Mouse (Mus musculus) right cerebral cortex, postnatal 25 days (tissue): ENCODE measurements around the gene Cdc34b.
A peak's percentile ranks its signal among the peaks of the same experiment; 100 is the strongest.
"Not testable (repeated sequence)": the region's sequence is repeated elsewhere in the genome, so short reads cannot be mapped to it uniquely, and the experiment has no call there.

Experiments used
- DNase-seq: peaks from one replicate; pipeline ENCODE4 v3.0.0; 2022

Cdc34b gene

DNA sequence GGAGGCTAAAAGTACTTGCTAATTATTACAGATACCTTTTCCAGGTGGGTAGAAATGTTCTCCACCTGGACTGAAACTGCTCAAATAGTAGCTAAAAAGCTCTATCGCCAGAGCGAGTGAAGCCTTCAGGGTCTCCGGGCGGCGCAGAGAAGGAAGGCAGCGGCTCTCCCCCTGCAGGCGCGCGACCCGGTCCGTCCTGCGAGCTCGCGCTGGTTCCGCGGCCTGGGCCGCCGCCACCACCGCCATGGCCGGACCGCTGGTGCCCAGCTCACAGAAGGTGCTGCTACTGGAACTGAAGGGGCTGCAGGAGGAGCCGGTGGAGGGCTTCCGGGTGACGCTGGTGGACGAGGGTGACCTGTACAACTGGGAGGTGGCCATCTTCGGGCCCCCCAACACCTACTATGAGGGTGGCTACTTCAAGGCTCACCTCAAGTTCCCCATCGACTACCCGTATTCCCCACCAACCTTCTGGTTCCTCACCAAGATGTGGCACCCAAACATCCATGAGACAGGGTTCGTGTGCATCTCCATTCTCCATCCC, at the start of gene Cdc34b:
Cdc34b (plus strand) TSS at position 51 of the 541 bp plus-strand sequence.
- no peak for DNase-seq

DNA sequence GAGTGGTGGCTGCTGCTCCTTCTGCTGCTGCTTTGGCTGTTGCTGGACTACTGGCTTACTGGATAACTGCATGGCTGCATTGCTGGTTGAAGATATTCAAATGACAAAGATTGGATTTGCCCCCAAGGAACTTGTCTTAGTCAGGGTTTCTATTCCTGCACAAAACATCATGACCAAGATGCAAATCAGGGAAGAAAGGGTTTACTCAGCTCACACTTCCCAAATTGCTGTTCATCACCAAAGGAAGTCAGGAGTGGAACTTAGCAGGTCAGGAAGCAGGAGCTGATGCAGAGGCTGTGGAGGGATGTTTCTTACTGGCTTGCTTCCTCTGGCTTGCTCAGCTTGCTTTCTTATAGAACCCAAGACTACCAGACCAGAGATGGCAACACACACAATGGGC, 49.1 kb upstream of the Cdc34b start:
- not testable (repeated sequence) for DNase-seq

DNA sequence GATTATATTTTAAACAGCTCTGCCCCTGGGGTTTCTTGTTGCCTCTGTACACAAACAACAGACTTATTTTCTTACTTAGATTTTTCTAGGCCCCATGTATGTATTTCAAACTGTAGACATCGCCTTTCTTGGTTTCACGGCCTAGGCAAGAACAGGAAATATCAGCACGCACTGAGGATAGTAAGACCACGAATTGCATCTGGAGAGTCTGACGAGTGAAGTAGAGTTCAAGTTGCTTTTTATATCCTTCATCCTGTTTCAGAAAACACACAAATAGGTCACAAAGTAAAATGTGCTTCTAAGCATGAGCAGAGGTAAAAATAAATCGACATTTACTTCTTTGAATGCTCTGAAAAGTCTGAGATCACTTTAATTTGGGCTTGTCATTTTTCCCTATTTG, 46.1 kb upstream of the Cdc34b start:
- no peak for DNase-seq

DNA sequence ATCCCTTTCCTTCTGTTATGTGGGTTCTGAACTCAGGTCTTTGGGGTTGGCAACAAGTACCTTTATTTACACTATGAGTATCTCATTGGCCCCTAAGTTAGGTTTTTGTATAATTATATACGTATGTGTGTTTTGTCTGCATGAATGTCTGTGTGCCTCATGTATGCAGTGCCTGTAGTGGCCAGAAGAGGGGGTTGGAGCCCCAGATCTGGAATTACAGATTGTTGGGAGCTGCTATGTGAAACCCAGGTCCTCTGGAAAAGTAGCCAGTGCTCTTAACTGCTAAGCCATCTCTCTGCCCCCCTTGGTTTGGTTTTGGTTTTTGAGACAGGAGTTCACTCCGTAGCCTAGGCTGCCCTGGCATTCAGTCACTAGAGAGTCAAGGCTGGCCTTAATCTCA, 44.4 kb upstream of the Cdc34b start:
- no peak for DNase-seq

DNA sequence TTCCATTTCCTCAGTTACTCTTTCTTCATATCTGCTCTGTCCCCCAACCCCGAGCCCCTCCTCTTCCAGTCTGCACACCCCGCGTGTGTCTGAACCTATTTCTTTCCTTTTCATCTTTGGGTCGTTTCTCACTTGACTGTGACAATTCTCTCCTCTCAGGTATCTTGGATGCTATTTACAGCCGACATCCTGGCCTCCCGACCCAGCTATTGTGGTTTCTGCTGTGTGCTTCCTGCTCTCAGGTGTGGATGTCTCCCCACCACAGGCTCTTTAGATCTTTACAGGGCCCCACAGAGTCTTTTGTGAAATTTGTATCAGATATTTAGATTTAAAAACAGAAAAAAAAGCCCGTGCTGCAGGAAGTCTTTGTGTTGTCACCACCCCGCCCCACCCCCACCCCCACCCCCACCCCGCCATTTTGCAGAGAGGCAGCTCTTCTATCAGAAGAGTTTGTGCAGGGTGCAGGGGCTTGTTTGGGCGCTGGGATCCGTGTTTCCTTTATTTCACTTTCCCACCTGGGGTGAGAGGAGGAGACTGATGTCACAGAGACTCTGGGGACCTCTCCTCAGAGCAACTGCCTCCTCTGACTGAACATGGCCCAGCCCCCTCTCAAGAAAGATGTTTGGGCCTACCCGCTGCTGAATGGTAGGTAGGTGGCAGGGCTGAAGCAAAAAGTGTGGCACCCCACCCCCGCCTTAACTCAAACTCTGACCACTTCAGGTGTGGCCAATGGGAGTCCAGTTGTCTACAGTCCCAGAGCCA, 43.7 kb upstream of the Cdc34b start:
- no peak for DNase-seq

DNA sequence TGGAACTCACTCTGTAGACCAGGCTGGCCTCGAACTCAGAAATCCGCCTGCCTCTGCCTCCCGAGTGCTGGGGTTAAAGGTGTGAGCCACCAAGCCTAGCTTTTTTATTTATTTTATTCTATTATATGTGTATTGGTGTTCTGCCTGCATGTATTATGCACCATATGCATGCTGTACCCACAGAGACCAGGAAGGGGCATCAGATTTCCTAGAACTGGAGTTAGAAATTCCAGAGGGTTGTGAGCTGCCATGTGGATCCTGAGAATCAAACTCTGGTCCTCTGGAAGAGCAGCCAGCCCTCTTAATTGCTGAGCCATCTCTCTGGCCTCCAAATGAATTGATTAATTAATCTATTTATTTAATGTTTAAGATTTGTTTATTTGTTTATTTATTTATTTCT, 42.2 kb upstream of the Cdc34b start:
- no peak for DNase-seq

DNA sequence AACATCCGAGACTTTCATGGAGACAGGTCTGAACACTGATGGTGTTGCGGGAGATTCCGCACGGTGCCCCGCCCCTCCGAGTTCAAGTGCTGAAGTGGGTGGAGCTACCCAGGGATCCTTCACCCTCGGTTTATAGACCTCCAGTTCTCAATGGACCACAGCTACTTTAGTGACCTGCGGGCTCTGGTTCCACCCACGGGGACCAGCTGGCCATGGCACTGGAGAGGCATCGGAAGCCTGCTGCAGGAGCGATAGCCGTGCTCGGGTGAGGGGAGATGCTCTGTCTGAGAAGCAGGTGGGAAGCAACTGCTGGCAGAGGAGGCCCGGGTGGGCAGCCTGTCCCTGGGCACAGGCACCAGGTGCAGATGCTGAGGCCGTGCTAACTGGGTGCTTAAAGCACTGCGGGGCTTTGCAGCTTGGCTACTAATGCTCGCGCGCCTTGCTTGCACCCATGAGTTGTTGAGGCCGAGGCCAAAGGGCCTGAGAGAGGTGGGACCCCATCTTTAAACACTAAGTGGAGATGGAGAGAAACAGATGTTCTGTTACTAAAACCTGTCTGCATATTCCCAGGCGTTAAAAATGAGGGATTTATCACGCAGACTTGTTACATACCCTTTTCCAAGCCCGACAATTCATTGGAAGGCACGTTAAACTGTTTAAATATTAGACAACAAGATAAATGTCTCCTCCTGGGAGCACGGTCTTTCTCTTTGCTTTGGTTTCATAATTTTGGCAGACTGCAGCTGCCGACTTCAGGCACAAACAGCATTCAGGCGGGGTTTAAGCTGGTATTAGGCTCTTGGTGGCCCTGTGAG, 40.0 kb upstream of the Cdc34b start:
- DNase-seq = no peak

DNA sequence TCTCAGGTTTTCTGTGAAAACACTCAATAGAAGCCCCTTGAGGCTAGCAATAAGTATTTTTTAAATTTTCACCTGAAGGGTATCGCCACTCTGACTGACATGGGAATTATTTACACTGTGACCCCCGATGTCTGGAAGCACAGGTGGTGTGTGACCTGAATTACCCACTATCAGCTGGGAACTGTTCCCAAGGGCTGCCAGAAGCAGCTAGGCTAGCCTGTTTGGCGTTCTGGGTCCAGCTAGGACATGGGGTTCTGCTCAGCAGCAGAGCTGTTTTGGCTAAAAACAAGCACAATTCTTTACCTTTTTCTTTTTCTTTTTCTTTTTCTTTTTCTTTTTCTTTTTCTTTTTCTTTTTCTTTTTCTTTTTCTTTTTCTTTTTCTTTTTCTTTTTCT, 39.4 kb upstream of the Cdc34b start:
- DNase-seq = no peak

DNA sequence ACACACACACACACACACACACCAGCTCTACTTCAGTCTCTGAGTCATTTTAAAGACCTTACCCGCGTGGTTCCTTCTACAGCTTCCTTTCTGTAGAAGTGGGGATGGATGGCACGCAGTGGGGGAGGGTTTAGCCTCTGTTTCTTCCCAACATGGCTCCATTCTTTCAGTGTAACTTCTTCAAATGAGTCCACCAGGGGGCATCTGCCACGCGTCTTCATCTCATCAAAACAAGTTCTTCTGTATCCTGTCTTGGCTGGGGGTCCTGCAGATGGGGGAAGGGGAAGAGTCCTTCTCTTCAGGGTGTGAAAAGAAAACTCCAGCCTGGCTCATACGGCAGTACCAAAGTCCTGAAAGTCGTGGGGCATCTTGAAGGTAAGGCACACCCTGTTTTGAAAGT, 37.6 kb upstream of the Cdc34b start:
- no peak for DNase-seq

DNA sequence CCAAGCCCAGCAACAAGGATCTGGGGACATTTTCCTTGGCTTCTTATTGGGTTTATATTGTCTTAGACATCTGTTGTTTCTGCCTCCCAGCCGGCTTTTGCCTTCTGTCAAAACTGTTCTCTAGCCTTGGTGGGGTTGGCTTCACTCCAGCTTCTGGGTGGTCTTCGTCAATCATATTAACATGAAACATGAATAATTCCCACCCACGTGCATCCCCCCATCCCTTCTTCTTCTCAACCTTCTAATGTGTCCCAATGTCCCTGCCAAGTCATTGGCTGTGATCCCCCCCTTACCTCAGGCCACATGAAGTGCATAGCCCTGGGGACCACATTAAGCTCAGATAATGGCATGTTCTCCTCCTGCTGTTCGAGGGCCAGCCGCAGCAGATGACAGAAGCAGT, 37.1 kb upstream of the Cdc34b start, which contains the start of gene Gm11541:
Gm11541 (minus strand) TSS at position 28 of the 400 bp plus-strand sequence.
- no peak for DNase-seq

DNA sequence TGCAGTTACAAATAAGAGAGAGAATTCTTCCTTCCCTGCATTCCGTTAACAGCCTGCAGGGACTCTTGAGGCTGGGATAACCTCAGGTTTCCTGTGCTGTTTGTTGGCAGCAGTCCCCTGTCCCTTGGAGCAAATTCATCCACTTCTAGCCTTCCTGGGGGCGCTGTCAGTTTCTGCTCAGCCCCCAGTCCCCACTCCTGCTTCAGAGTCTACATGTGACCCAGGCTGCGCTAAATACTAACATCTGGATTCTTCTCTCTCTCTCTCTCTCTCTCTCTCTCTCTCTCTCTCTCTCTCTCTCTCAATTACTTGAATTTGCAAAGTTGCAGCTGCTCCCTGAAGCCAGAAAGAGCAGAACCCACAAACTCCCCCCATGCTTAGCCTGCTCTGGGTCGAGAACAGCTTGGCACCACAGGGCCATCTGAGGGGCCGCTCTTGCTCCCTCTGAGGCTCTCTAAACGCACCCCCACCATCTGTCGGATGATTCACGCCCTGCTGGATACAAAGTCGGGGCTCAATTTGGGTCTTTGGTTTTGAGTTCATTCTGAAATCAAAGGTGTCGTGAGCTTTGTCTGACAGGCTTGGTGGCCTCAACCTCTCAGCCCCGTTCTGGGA, 28.2 kb upstream of the Cdc34b start:
- no peak for DNase-seq

DNA sequence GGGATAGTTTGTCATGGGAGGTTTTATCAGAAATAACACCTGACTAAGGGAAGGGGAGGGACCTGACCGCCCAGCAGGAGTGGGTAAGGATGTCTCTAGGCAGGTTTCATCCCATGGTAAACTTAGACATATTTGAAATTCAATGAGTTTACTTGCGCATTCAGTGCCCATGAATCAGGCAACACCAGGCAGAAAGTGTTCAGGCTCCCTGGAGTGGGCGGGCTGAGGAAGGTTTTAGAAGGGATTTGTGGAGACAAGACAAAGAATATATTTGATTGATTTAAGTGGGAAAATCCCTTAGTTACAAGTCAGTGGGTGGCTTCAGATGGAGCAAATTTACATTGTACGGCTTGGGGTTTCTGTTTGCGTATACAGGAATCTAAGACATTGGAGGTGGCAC, 26.0 kb upstream of the Cdc34b start:
- DNase-seq = peak; percentile 20

DNA sequence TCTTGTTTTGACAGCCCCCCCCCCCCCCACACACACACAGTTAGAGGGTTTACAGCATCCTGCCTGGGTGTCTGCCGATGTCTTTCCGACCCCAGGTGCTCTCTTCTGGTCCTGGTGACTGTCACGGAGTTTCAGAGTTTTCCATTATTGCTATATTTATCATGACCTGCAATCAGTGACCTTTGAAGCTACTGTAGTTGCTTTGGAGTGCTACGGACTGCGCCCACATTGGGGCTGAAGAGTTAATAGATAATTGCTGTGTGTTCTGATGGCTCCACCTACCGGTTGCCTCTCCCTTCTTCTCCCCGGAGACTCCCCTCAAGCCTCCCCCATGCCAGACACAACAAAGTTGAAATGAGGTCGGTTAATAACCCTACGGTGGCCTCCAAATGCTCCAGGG, 24.8 kb upstream of the Cdc34b start:
- DNase-seq = no peak

DNA sequence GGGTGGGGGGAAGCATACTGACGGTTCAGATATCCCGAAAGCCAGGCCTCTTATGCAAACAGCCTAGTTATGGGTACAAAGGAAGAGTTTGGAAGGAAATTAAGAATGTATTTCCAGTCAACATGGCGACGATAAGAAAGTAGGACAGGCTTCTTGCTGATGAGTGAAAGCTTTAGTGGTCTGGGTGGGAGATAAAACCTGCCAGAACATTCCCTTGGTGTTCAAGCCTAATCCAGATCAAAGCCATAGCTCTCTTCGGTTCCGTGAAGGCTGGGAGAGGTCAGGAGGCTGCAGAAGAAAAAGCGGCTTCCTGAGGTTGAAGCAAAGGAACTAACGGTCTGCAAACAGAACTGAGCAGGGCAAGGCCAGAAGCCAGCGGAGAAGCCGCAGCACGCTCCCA, 24.3 kb upstream of the Cdc34b start:
- DNase-seq = no peak

DNA sequence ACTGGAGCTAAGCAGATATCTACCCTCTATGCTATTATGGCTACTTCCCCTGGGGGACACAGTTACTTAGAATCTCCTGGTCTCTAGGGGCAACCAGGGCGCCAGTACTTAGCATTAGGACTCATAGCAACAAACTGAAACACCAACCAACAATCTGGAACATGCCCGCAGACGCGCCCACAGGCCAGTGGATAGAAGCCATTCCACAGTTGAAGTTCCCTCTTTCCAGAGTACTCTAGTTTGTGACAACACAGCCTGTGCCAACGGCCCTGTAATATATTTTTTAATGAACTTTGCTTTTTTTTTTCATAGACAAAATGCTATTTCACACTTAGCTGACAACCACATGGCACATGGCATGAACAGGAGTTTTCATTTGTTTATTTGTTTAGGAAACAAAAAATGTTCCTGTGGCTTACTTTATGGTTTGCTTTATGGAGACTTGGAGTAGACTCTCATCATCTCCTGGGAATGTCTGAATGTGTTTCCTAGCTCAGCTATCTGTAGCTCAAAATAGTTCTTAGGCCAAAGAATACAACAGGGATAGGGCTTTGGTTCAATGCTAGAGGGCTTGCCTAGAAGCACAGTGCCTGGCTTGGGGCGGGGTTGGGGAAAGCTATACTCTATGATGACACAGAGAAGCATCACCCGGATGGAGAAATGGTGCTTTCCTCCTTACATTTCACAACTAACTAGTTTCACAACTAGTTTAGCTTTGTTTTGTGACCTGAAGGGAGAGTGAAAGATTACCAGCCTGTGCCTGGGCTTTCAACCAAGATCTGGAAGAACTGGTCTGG, 23.3 kb upstream of the Cdc34b start:
- DNase-seq = no peak

DNA sequence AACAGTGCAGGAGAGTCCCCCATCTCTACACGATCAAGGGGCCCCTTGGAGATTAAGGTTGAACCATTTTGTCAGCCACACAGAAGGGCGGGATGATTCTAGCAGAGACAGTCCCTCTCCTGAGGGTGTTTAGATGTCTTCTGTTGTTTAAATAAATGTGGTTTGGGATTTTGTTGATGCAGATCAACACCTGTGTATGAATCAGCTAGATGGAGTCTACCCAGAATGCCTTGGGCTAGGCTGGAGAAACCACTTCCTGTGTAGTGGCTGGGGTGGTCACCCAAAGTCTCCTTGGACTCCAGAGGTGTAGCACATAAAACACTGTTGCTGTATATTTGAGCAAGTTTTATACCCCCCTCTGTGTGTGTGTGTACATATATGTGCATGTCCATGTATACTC, 22.4 kb upstream of the Cdc34b start:
- no peak for DNase-seq

DNA sequence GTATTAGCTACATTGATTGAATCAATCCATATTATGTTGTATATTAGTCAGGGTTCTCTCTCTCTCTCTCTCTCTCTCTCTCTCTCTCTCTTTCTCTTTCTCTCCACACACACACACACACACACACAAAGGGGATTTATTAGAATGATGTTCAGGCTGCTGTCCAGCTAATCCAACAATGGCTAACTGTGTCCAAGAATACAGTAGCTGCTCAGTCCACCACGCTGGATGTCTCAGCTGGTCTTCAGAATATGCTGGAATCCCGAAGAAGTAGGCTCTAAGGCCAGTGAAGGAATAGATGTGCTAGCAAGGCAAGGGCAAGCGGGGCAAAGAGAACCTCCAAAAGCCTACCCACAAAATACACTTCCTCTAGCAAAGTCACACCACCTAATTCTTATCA, 14.3 kb upstream of the Cdc34b start:
- no peak for DNase-seq

DNA sequence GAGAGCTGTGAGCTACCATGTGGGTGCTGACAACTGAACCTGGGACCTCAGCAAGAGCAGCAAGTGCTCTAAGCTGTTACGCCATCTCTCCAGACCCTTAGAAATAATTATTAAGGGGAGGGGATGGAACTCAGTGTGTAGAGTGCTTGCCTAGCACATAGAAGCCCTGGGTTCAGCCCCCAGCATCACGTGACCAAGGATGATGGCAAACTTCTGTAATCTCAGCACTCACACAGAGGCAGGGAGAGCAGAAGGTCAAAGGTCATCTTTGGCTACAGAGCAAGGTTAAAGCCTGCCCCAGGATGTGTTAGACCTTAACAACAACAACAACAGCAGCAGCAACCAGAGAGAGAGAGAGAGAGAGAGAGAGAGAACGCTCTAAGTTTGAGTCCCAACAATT, 13.0 kb upstream of the Cdc34b start:
- no peak for DNase-seq

DNA sequence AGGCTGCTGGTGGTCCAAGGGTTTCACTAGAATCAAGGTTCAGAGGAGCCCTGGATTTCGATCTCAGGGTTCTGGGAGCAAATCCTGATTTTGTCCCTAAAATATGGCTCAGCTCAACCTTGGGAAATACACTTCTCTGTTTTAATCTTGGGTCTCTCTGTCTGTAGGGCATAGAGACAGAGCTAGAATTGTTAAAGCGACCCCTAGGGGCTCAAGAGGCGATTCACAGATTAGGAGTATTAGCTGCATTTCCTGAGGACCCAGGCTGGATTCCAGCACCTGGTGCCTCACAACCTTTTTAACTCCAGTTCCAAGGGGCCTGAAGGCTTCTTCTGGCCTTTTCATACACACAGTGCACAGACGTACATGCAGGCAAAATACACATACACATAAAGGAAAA, 12.0 kb upstream of the Cdc34b start:
- no peak for DNase-seq

DNA sequence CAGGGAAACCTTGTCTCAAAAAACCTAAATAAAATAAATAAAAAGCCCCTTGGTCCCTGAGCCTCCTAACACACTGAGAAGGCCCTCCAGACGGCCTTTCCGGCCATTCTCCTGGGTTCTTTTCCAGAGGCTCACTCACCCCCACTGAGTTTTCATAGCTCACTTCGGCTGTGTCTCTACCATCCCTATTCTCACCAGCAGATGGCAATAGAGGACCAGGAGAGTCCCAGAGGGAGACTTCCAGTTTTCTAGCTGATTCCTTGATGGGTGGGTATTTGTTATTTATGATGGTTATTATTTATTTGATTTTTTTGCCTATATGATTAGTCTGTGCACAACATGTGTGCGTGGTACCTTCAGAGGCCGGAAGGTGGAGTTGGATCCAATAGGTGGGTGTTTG, 11.3 kb upstream of the Cdc34b start:
- DNase-seq = peak; percentile 50

DNA sequence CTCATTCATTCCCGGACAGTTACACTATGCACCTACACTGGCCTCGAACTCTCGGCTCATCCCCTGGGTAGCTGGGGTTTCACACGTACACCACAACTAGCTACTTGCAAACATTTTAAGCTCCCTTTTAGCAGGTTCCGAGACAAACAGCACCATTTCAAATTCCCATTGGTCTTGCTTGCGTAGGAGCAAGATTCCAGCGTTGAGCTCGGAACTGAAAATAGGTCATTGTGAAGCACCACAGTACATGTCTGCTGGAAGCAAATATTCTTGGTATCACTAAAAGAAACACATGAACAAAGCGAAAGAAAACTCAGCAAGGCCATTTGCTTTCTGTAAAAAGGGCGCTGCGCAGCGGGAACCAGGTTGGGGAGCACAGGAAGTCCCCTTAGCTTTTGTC, 10.4 kb upstream of the Cdc34b start:
- no peak for DNase-seq

DNA sequence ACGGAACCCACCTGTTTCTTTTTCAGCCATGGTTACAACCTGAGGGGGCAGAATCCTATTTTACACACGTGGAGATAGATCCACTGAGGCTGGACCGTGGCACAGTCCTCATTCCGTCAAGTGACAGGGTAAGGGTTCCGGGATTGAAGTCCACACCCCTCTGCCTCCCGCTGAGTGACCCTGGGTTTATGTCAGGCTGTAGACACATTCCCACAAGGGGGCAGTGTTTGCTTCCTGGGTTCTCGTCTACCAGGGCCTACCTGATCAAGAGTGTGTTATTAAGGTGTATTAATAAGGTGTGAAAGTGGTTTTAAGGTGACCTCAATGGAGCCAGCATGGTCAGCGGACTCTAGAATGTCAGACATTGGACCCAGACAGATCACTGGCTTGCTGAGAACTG, 8.8 kb upstream of the Cdc34b start:
- DNase-seq = no peak

DNA sequence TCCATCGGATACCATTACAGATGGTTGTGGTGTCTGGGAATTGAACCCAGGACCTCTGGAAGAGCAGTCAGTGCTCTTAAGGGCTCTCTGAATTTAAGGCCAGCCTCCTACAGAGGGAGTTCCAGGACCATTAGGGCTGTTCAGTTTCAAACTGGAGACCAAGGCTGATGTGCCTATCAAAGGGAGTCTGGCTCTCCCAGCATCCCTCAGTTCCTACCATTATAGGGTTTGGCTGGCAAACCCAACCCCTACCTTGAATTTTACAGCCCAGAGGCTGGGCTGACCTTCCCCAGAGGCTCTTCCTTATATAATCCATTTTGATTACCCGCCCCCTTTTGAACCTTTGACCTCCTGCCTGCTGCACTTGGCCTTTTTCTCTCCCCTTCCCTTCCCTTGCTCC, 5.8 kb upstream of the Cdc34b start:
- no peak for DNase-seq
